ENCODE assay signal across 21 mouse cellular contexts in genomic region chr7:97310341-97310635, GRCm38 (mm10). TPM values are rescaled to one million over a fixed set of nuclear protein-coding genes. Genes with fewer than 3 reads are reported as not detected.
A peak's percentile ranks its signal among the peaks of the same experiment; 100 is the strongest.
DNase-seq lines count a peak whose midpoint lies in the region; ATAC-seq lines count a peak whose summit lies in the region.
"Had no signal": no experiment of that assay in that cellular context is flagged by ENCODE, and none has a peak within 500 bp of the region (broad histone marks: within the 10 kb centered on the region; RNA-seq: fewer than 3 reads in every experiment).

No protein-coding gene starts in this region.

- no peak overlapping the region for H3K9ac ChIP-seq in heart, embryonic 11.5 days (ENCODE audit: low read depth, low read length)
- H3K9ac ChIP-seq: embryonic facial prominence, embryonic 12.5 days; forebrain, embryonic 12.5 days; forebrain, postnatal 0 days; heart, embryonic 13.5 days; hindbrain, embryonic 15.5 days had no signal

- no peak overlapping the region for H3K27ac ChIP-seq in heart, embryonic 10.5 days
- no peak overlapping the region for H3K27ac ChIP-seq in heart, embryonic 11.5 days (ENCODE audit: low read depth, low read length)
- H3K27ac ChIP-seq: embryonic facial prominence, embryonic 12.5 days; forebrain, embryonic 12.5 days; heart, embryonic 13.5 days; hindbrain, embryonic 15.5 days had no signal

- no peaks in the 10 kb centered on the region for H3K27me3 ChIP-seq in heart, embryonic 10.5 days (ENCODE audit: insufficient read depth, poor library complexity, severe bottlenecking)
- H3K27me3 ChIP-seq in heart, embryonic 11.5 days (ENCODE audit: control insufficient read depth, insufficient read depth, low read length): no peaks in the 10 kb centered on the region
- H3K27me3 ChIP-seq: embryonic facial prominence, embryonic 12.5 days; forebrain, embryonic 12.5 days; heart, embryonic 13.5 days; hindbrain, embryonic 15.5 days had no signal

- no peaks in the 10 kb centered on the region for H3K9me3 ChIP-seq in heart, embryonic 10.5 days
- no peaks in the 10 kb centered on the region for H3K9me3 ChIP-seq in heart, embryonic 11.5 days (replicated peaks; ENCODE audit: control insufficient read depth, low read length)
- H3K9me3 ChIP-seq: embryonic facial prominence, embryonic 12.5 days; forebrain, embryonic 12.5 days; G1E; hindbrain, embryonic 15.5 days had no signal

- WGBS in heart, embryonic 10.5 days: 79% methylated on average over 3 of the region's 3 CpGs
- WGBS in heart, embryonic 11.5 days (ENCODE audit: insufficient replicate concordance): 89% methylated on average over 3 of the region's 3 CpGs

- DNase-seq in cerebellum, adult 9-11 months: peak; percentile 1
- DNase-seq in cerebellum, postnatal 14 days: no peak
- peak; percentile 55 for DNase-seq in heart, embryonic 10.5 days (ENCODE audit: low spot score)
- peak; percentile 1 for DNase-seq in ovary, adult 18-20 months (ENCODE audit: low spot score)
- DNase-seq in ovary, postnatal 10 days (ENCODE audit: low spot score): no peak
- peak; percentile 1 for DNase-seq in thymus, postnatal 4 days
- no peak for DNase-seq in thymus, postnatal 10 days (ENCODE audit: low spot score in 2 of 2)
- DNase-seq: adrenal gland, adult 8-10 months; adrenal gland, postnatal 36 days; B cell, adult 2 months; cerebellum, postnatal 25 days; forebrain, postnatal 0 days; heart, adult 18-20 months; heart, postnatal 36 days had no signal

- no peak overlapping the region for H3K4me2 ChIP-seq in heart, embryonic 11.5 days
- H3K4me2 ChIP-seq: embryonic facial prominence, embryonic 12.5 days; forebrain, embryonic 12.5 days; heart, embryonic 13.5 days; hindbrain, embryonic 15.5 days had no signal

- H3K36me3 ChIP-seq in heart, embryonic 10.5 days: peaks cover 73% of the 10 kb centered on the region
- peaks cover 19% of the 10 kb centered on the region for H3K36me3 ChIP-seq in heart, embryonic 11.5 days (ENCODE audit: control insufficient read depth, insufficient read depth, low read length)

- H3K4me3 ChIP-seq in heart, embryonic 10.5 days: no peak overlapping the region
- no peak overlapping the region for H3K4me3 ChIP-seq in heart, embryonic 11.5 days (ENCODE audit: low read depth, low read length)
- H3K4me3 ChIP-seq: embryonic facial prominence, embryonic 12.5 days; forebrain, embryonic 12.5 days; heart, embryonic 13.5 days; hindbrain, embryonic 15.5 days had no signal

- ATAC-seq in heart, embryonic 11.5 days (replicated peaks; ENCODE audit: insufficient number of reproducible peaks, low FRiP score, low TSS enrichment): no peak
- ATAC-seq: CD4-positive, CD25-positive, alpha-beta regulatory T cell, adult 4 months; forebrain, postnatal 0 days had no signal

- no peaks in the 10 kb centered on the region for H3K4me1 ChIP-seq in heart, embryonic 10.5 days
- H3K4me1 ChIP-seq in heart, embryonic 11.5 days (ENCODE audit: control insufficient read depth, insufficient read depth, low read length): no peaks in the 10 kb centered on the region
- H3K4me1 ChIP-seq: embryonic facial prominence, embryonic 12.5 days; forebrain, embryonic 12.5 days; heart, embryonic 13.5 days; hindbrain, embryonic 15.5 days had no signal

RNA-seq across cellular contexts. Expression of gene Usp35, which starts 21.5 kb away (rescaled TPM):
- 1.1 and 2.3 TPM in 2 replicates for polyA plus RNA-seq in heart, embryonic 10.5 days (2016; fragmentation: Nextera tagmentation; extraction: Ambion mirVana)
- 1.3 and 1.7 TPM in 2 replicates for polyA plus RNA-seq in heart, embryonic 11.5 days (2014; fragmentation: Nextera tagmentation; extraction: Ambion mirVana)

RNA-seq across cellular contexts. Expression of gene Kctd21, which starts 21.8 kb away (rescaled TPM):
- polyA plus RNA-seq in heart, embryonic 10.5 days (2016; fragmentation: Nextera tagmentation; extraction: Ambion mirVana): 4.1 and 4.6 TPM in 2 replicates
- polyA plus RNA-seq in heart, embryonic 11.5 days (2014; fragmentation: Nextera tagmentation; extraction: Ambion mirVana): 3.6 and 3.8 TPM in 2 replicates

Comparison
In these comparisons a context has a peak if more than half of its experiments do, and no peak if none do; other contexts are left out.
1. DNase-seq: peak in cerebellum, adult 9-11 months (single experiment), heart, embryonic 10.5 days (single experiment), ovary, adult 18-20 months (single experiment) and thymus, postnatal 4 days (single experiment); none in cerebellum, postnatal 14 days (0 of 2), ovary, postnatal 10 days (single experiment) and thymus, postnatal 10 days (0 of 2).